ENCODE assay signal across 20 mouse cellular contexts in the genomic region with DNA sequence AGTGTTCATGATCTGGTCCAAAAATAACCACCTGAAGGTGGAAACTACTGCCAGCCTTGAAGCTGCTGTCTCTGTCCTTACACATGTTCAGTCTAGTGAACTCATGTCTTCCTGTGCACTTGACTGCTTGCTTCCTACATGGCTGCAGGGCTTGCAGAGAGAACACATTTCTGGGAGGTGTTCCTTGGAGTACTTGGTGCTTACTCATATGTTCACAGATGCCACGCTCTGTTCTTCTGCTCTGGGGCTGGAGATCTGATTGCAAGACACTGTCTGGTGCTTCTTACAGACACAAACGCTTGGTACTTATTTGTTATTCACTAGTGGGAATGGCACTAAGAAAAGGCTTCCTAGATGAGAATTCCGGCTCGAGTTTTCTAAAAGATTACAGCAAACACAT. TPM values are rescaled to one million over a fixed set of nuclear protein-coding genes. Genes with fewer than 3 reads are reported as not detected.
DNase-seq lines count a peak whose midpoint lies in the region.
"Had no signal": no experiment of that assay in that cellular context is flagged by ENCODE, and none has a peak within 500 bp of the region (broad histone marks: within the 10 kb centered on the region; RNA-seq: fewer than 3 reads in every experiment).

No protein-coding gene starts in this region.

- peak; percentile 37 to 53 for DNase-seq in frontal cortex, adult 2 months (ENCODE audit: extremely low spot score in 1 of 2, low spot score in 1 of 2)
- DNase-seq in frontal cortex, postnatal 10 days (ENCODE audit: low spot score in 2 of 2), result no peak
- peak; percentile 8 for DNase-seq in 3T3-L1 (ENCODE audit: low read depth, low spot score)
- peak; percentile 82 for DNase-seq in brain, adult 2 months (ENCODE audit: low read depth, low spot score)
- no peak for DNase-seq in urinary bladder, adult 18-20 months (ENCODE audit: low spot score in 2 of 2)
- DNase-seq in adrenal gland, postnatal 25 days, result no peak
- DNase-seq: adrenal gland, adult 8-10 months; adrenal gland, postnatal 14 days; B cell, adult 2 months; cerebellum, adult 11 months; cerebellum, adult 18-20 months; cerebellum, adult 8-10 months; cerebellum, adult 9-11 months; cerebellum, postnatal 14 days; cerebellum, postnatal 36 days; embryo, embryonic 11 days; forebrain, postnatal 0 days had no signal

RNA-seq across cellular contexts. Expression of a gene that starts 54.5 kb away (rescaled TPM):
- polyA plus RNA-seq in frontal cortex, adult 2 months (2012; rRNA removed), result 145 and 146 TPM in 2 replicates
- total RNA-seq in adrenal gland, postnatal 25 days (2021), result 69.6 and 75.6 TPM in 2 replicates
- total RNA-seq: common myeloid progenitor, adult 5-6 weeks had no signal
- polyA plus RNA-seq: erythroblast, embryonic 14.5 days; G1E had no signal

Comparison
In these comparisons a context has a peak if more than half of its experiments do, and no peak if none do; other contexts are left out.
1. DNase-seq: peak in frontal cortex, adult 2 months (2 of 2), 3T3-L1 (single experiment) and brain, adult 2 months (single experiment); none in frontal cortex, postnatal 10 days (0 of 2), urinary bladder, adult 18-20 months (0 of 2) and adrenal gland, postnatal 25 days (single experiment).